Mouse (Mus musculus) kidney, adult 11 months (tissue): Measurements from ENCODE around the gene Bdkrb2.

Source experiments
- DNase-seq: peaks from one replicate; pipeline ENCODE4 v3.0.0; 2022

Bdkrb2 gene

GRCm38 (mm10) chr12:105562936-105563680 is at the start of gene Bdkrb2:
Gene Bdkrb2, plus strand, starts transcription at chr12:105563226.
- peak; percentile 47 for DNase-seq

GRCm38 (mm10) chr12:105514111-105514510 is 48.9 kb upstream of the Bdkrb2 start:
- no peak for DNase-seq

GRCm38 (mm10) chr12:105517026-105517675 is 45.9 kb upstream of the Bdkrb2 start:
- peak; percentile 60 for DNase-seq

GRCm38 (mm10) chr12:105519851-105520250 is 43.2 kb upstream of the Bdkrb2 start:
- DNase-seq = no peak

GRCm38 (mm10) chr12:105521170-105521762 is 41.8 kb upstream of the Bdkrb2 start:
- DNase-seq = no peak

- no peak for DNase-seq
These were observed 39.3 kb upstream of the Bdkrb2 start for GRCm38 (mm10) chr12:105523737-105524136.

- DNase-seq = no peak
These were observed 36.8 kb upstream of the Bdkrb2 start for GRCm38 (mm10) chr12:105526186-105526585.

- peak; percentile 65 for DNase-seq
These were observed 36.2 kb upstream of the Bdkrb2 start for GRCm38 (mm10) chr12:105526829-105527228.

GRCm38 (mm10) chr12:105529545-105529944 is 33.5 kb upstream of the Bdkrb2 start:
- peak; percentile 56 for DNase-seq

GRCm38 (mm10) chr12:105531724-105532371 is 31.2 kb upstream of the Bdkrb2 start:
- DNase-seq = no peak

- DNase-seq = no peak
These were observed 28.2 kb upstream of the Bdkrb2 start for GRCm38 (mm10) chr12:105534842-105535241.

GRCm38 (mm10) chr12:105535968-105536760 is 26.9 kb upstream of the Bdkrb2 start:
- DNase-seq = no peak

- no peak for DNase-seq
These were observed 25.9 kb upstream of the Bdkrb2 start for GRCm38 (mm10) chr12:105537162-105537561.

GRCm38 (mm10) chr12:105539649-105540048 is 23.4 kb upstream of the Bdkrb2 start:
- DNase-seq = no peak

- DNase-seq = no peak
These were observed 21.2 kb upstream of the Bdkrb2 start for GRCm38 (mm10) chr12:105541590-105542402.

- no peak for DNase-seq
These were observed 20.5 kb upstream of the Bdkrb2 start for GRCm38 (mm10) chr12:105542513-105542912.

GRCm38 (mm10) chr12:105543176-105543575 is 19.9 kb upstream of the Bdkrb2 start:
- no peak for DNase-seq

GRCm38 (mm10) chr12:105543751-105544150 is 19.3 kb upstream of the Bdkrb2 start:
- DNase-seq = no peak

- DNase-seq = no peak
These were observed 18.2 kb upstream of the Bdkrb2 start for GRCm38 (mm10) chr12:105544872-105545271.

- no peak for DNase-seq
These were observed 17.2 kb upstream of the Bdkrb2 start for GRCm38 (mm10) chr12:105545696-105546435.

- DNase-seq = no peak
These were observed 16.5 kb upstream of the Bdkrb2 start for GRCm38 (mm10) chr12:105546538-105546937.
